Mouse (Mus musculus): ENCODE measurements around the gene Slc25a26. TPM values are rescaled to one million over a fixed set of nuclear protein-coding genes. Genes with fewer than 3 reads are reported as not detected.

Slc25a26 gene
- polyA plus RNA-seq, 1 experiment from 2014 or later: 7.1 TPM

DNA sequence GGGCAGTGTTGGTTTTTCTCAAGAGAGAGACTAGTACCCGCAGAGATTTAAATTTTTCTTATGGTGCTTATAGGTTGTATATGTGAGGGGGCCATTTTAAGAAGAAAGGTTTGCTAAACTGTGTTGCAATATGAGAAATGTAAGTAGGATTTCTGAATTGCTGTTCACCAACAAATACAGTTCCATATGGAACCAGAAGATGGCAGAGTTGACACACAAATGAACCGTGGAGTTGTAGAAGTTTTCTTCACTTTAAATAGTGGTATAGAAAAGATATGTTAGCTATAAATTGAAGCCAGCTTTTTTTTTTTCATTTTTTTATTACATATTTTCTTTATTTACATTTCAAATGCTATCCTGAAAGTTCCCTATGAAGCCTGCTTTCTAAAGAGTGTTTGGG lies 24.2 kb downstream of the Slc25a26 start:
- Histone ChIP-seq H3K36me3 (ENCODE audit: control insufficient read depth, insufficient read depth, low read length) (no peaks in the 10 kb centered on the region), H3K27ac (ENCODE audit: low read depth, low read length) (no peak overlapping the region), H3K9ac (ENCODE audit: low read length) (no peak overlapping the region), H3K4me2 (no peak overlapping the region), H3K4me3 (ENCODE audit: low read depth, low read length) (no peak overlapping the region), H3K27me3 (ENCODE audit: control insufficient read depth, insufficient read depth, low read length) (no peaks in the 10 kb centered on the region), H3K4me1 (ENCODE audit: control insufficient read depth, insufficient read depth, low read length) (no peaks in the 10 kb centered on the region), H3K9me3 (ENCODE audit: control insufficient read depth, low read length) (no peaks in the 10 kb centered on the region)
- DNase-seq (ENCODE audit: low spot score, missing footprints): peak; percentile 92
- WGBS: 31% methylated on average over 2 of the region's 2 CpGs
- no peak for ATAC-seq (ENCODE audit: low FRiP score)

- Histone ChIP-seq H3K9ac (ENCODE audit: low read length) (no peak overlapping the region), H3K9me3 (ENCODE audit: control insufficient read depth, low read length) (no peaks in the 10 kb centered on the region), H3K4me1 (ENCODE audit: control insufficient read depth, insufficient read depth, low read length) (no peaks in the 10 kb centered on the region), H3K4me3 (ENCODE audit: low read depth, low read length) (no peak overlapping the region), H3K36me3 (ENCODE audit: control insufficient read depth, insufficient read depth, low read length) (no peaks in the 10 kb centered on the region), H3K4me2 (no peak overlapping the region), H3K27ac (ENCODE audit: low read depth, low read length) (no peak overlapping the region), H3K27me3 (ENCODE audit: control insufficient read depth, insufficient read depth, low read length) (no peaks in the 10 kb centered on the region)
- 91% methylated on average over 7 of the region's 7 CpGs for WGBS
- DNase-seq (ENCODE audit: low spot score, missing footprints) (no peak), ATAC-seq (ENCODE audit: low FRiP score) (no peak)
Measured at GRCm38 (mm10) chr6:94530756-94531155, 30.6 kb downstream of the Slc25a26 start.

DNA sequence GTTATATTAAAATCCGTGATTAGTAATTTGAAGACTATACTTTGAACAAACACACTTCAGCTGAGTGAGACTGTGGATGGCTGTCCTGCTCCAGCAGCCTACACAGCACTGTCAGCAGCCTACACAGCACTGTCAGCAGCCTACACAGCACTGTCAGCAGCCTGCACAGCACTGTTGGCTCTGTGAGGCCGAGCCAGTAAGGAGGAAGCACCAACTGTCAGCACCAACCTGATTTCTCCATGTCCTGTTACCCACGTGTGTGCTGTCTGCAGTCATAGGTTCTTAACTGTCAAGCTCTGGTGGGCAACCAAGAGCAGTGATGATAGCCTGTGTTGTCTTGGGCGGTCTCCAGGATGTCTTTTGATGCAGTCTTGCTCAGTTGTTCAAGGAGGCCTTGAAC lies 32.0 kb downstream of the Slc25a26 start:
- Histone ChIP-seq H3K36me3 (ENCODE audit: control insufficient read depth, insufficient read depth, low read length) (no peaks in the 10 kb centered on the region), H3K4me2 (no peak overlapping the region), H3K4me1 (ENCODE audit: control insufficient read depth, insufficient read depth, low read length) (no peaks in the 10 kb centered on the region), H3K9ac (ENCODE audit: low read length) (no peak overlapping the region), H3K9me3 (ENCODE audit: control insufficient read depth, low read length) (no peaks in the 10 kb centered on the region), H3K4me3 (ENCODE audit: low read depth, low read length) (no peak overlapping the region), H3K27me3 (ENCODE audit: control insufficient read depth, insufficient read depth, low read length) (no peaks in the 10 kb centered on the region), H3K27ac (ENCODE audit: low read depth, low read length) (no peak overlapping the region)
- DNase-seq (ENCODE audit: low spot score, missing footprints): no peak
- no peak for ATAC-seq (ENCODE audit: low FRiP score)
- WGBS: 78% methylated on average over 4 of the region's 4 CpGs

- no peak overlapping the region for H3K4me2 ChIP-seq
- H3K27ac ChIP-seq (ENCODE audit: low read depth, low read length): no peak overlapping the region
- H3K27me3 ChIP-seq (ENCODE audit: control insufficient read depth, insufficient read depth, low read length): no peaks in the 10 kb centered on the region
- peaks cover 10% of the 10 kb centered on the region for H3K4me1 ChIP-seq (ENCODE audit: control insufficient read depth, insufficient read depth, low read length)
- ATAC-seq (ENCODE audit: low FRiP score): no peak
- H3K9ac ChIP-seq (ENCODE audit: low read length): no peak overlapping the region
- no peaks in the 10 kb centered on the region for H3K36me3 ChIP-seq (ENCODE audit: control insufficient read depth, insufficient read depth, low read length)
- H3K9me3 ChIP-seq (ENCODE audit: control insufficient read depth, low read length): no peaks in the 10 kb centered on the region
- no peak overlapping the region for H3K4me3 ChIP-seq (ENCODE audit: low read depth, low read length)
- WGBS: 75% methylated on average over 8 of the region's 8 CpGs
- DNase-seq (ENCODE audit: low spot score, missing footprints): no peak
Measured at GRCm38 (mm10) chr6:94536478-94536877, 36.3 kb downstream of the Slc25a26 start.

- peaks cover 10% of the 10 kb centered on the region for H3K4me1 ChIP-seq (ENCODE audit: control insufficient read depth, insufficient read depth, low read length)
- WGBS: 90% methylated on average over 1 of the region's 1 CpGs
- no peak for ATAC-seq (ENCODE audit: low FRiP score)
- peak; percentile 41 for DNase-seq (ENCODE audit: low spot score, missing footprints)
- H3K4me2 ChIP-seq: no peak overlapping the region
- H3K9ac ChIP-seq (ENCODE audit: low read length): no peak overlapping the region
- no peak overlapping the region for H3K27ac ChIP-seq (ENCODE audit: low read depth, low read length)
- no peaks in the 10 kb centered on the region for H3K27me3 ChIP-seq (ENCODE audit: control insufficient read depth, insufficient read depth, low read length)
- H3K36me3 ChIP-seq (ENCODE audit: control insufficient read depth, insufficient read depth, low read length): no peaks in the 10 kb centered on the region
- H3K9me3 ChIP-seq (ENCODE audit: control insufficient read depth, low read length): no peaks in the 10 kb centered on the region
- H3K4me3 ChIP-seq (ENCODE audit: low read depth, low read length): no peak overlapping the region
Measured at GRCm38 (mm10) chr6:94537652-94538051, 37.5 kb downstream of the Slc25a26 start.

DNA sequence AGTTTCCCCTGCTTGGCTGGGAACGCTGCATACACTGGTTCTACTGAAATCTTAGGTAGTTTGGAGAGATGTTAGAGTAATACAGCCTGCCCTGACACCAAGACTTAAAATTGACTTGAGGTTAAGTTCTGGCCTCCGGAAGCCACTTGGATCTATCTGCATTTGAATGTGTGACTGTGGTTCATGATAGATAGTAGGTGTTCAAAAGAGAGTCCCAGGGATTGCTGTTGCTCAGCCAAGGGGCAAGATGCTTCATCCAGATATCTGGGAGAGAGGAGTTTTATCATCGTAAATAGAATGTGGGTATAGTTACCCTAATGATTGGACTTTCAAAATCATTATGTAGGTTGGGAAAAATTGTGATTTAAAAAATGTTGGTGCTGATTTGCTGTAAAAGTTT lies 40.0 kb downstream of the Slc25a26 start:
- no peaks in the 10 kb centered on the region for H3K27me3 ChIP-seq (ENCODE audit: control insufficient read depth, insufficient read depth, low read length)
- no peak overlapping the region for H3K9ac ChIP-seq (ENCODE audit: low read length)
- no peak overlapping the region for H3K27ac ChIP-seq (ENCODE audit: low read depth, low read length)
- no peak overlapping the region for H3K4me2 ChIP-seq
- no peak for ATAC-seq (ENCODE audit: low FRiP score)
- peaks cover 10% of the 10 kb centered on the region for H3K4me1 ChIP-seq (ENCODE audit: control insufficient read depth, insufficient read depth, low read length)
- DNase-seq (ENCODE audit: low spot score, missing footprints): peak; percentile 23
- H3K9me3 ChIP-seq (ENCODE audit: control insufficient read depth, low read length): no peaks in the 10 kb centered on the region
- WGBS: 62% methylated on average over 3 of the region's 3 CpGs
- no peak overlapping the region for H3K4me3 ChIP-seq (ENCODE audit: low read depth, low read length)
- H3K36me3 ChIP-seq (ENCODE audit: control insufficient read depth, insufficient read depth, low read length): no peaks in the 10 kb centered on the region

DNA sequence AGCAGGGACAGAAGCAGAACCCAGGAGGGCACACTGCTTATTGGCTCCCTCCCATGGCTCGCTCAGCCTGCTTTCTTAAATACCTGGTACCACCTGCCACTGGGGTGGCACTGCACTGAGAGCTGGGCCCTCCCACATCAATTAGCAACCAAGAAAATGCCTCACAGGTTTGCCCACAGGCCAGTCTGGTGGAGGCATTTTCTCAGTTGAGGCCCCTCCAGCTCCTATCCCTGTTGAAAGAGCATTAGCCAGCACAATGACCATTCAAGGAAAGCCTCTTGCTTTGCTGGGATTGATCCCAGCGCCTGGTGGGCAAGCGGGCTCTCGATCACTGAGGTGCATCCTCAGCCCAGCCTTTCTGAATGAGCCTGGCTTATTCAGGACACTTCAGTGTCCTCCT lies 40.5 kb downstream of the Slc25a26 start:
- DNase-seq (ENCODE audit: low spot score, missing footprints): peak; percentile 78
- ATAC-seq (ENCODE audit: low FRiP score): no peak
- Histone ChIP-seq H3K27me3 (ENCODE audit: control insufficient read depth, insufficient read depth, low read length) (no peaks in the 10 kb centered on the region), H3K9me3 (ENCODE audit: control insufficient read depth, low read length) (no peaks in the 10 kb centered on the region), H3K27ac (ENCODE audit: low read depth, low read length) (no peak overlapping the region), H3K36me3 (ENCODE audit: control insufficient read depth, insufficient read depth, low read length) (no peaks in the 10 kb centered on the region), H3K4me3 (ENCODE audit: low read depth, low read length) (no peak overlapping the region), H3K4me2 (no peak overlapping the region), H3K4me1 (ENCODE audit: control insufficient read depth, insufficient read depth, low read length) (peaks cover 10% of the 10 kb centered on the region), H3K9ac (ENCODE audit: low read length) (no peak overlapping the region)
- WGBS: 15% methylated on average over 4 of the region's 4 CpGs

DNA sequence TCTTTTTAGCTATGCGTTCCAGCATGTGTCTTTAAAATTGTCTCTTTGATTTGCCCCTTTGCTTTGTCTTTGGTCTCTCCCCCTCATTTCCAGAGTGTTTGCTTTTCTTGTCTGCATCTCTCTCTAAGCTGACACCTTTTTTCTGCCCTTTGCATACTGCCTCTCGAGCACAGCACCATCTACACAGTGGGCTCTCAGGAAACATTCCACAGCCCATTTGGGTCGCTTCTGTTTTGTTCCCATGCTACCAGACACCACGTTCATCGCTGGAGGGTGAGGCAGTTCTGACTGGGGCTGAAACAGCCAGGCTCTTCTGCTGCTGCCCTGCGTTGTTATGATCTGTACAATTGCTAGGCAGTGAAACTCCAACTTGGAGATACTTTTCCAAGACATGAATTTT lies 41.0 kb downstream of the Slc25a26 start:
- H3K27ac ChIP-seq (ENCODE audit: low read depth, low read length): no peak overlapping the region
- H3K4me3 ChIP-seq (ENCODE audit: low read depth, low read length): no peak overlapping the region
- DNase-seq (ENCODE audit: low spot score, missing footprints) (peak; percentile 84), ATAC-seq (ENCODE audit: low FRiP score) (no peak)
- no peaks in the 10 kb centered on the region for H3K27me3 ChIP-seq (ENCODE audit: control insufficient read depth, insufficient read depth, low read length)
- peaks cover 10% of the 10 kb centered on the region for H3K4me1 ChIP-seq (ENCODE audit: control insufficient read depth, insufficient read depth, low read length)
- H3K4me2 ChIP-seq: no peak overlapping the region
- H3K9me3 ChIP-seq (ENCODE audit: control insufficient read depth, low read length): no peaks in the 10 kb centered on the region
- H3K9ac ChIP-seq (ENCODE audit: low read length): no peak overlapping the region
- WGBS: 30% methylated on average over 6 of the region's 6 CpGs
- H3K36me3 ChIP-seq (ENCODE audit: control insufficient read depth, insufficient read depth, low read length): no peaks in the 10 kb centered on the region

DNA sequence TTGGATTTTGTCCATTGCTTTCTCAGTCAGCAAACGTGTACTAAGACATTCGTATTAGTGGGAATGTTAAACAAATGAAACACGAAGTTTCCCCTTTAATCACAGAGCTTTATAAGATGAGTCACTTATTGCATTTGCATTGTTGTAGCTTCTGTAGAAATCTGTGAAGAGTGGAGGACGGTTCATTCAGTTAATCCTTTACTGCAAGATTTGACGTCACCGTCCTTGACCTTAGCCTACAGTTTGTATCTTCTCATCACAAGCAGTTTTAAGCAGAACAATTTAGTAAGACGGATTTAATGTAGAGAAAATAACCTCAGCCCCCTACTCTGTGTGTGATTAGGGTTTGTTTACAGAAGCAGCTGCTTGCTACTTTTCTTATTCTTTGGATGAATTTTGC lies 41.7 kb downstream of the Slc25a26 start:
- H3K4me3 ChIP-seq (ENCODE audit: low read depth, low read length): no peak overlapping the region
- DNase-seq (ENCODE audit: low spot score, missing footprints) (no peak), ATAC-seq (ENCODE audit: low FRiP score) (no peak)
- no peak overlapping the region for H3K4me2 ChIP-seq
- H3K9me3 ChIP-seq (ENCODE audit: control insufficient read depth, low read length): no peaks in the 10 kb centered on the region
- H3K4me1 ChIP-seq (ENCODE audit: control insufficient read depth, insufficient read depth, low read length): peaks cover 10% of the 10 kb centered on the region
- H3K27me3 ChIP-seq (ENCODE audit: control insufficient read depth, insufficient read depth, low read length): no peaks in the 10 kb centered on the region
- 55% methylated on average over 7 of the region's 7 CpGs for WGBS
- H3K9ac ChIP-seq (ENCODE audit: low read length): no peak overlapping the region
- H3K36me3 ChIP-seq (ENCODE audit: control insufficient read depth, insufficient read depth, low read length): no peaks in the 10 kb centered on the region
- no peak overlapping the region for H3K27ac ChIP-seq (ENCODE audit: low read depth, low read length)

Data from midbrain, embryonic 11.5 days (tissue).